Mouse (Mus musculus) layer of hippocampus, adult 9-11 months (tissue): ENCODE data around the gene Elp5.
A peak's percentile ranks its signal among the peaks of the same experiment; 100 is the strongest.
"Not testable (repeated sequence)": the region's sequence is repeated elsewhere in the genome, so short reads cannot be mapped to it uniquely, and the experiment has no call there.

ENCODE experiments used
- DNase-seq: peaks from one replicate; pipeline ENCODE4 v3.0.0; 2022

The Elp5 gene

GRCm38 (mm10) chr11:69955618-69956017 is 26.7 kb downstream of the Elp5 start:
- not testable (repeated sequence) for DNase-seq

GRCm38 (mm10) chr11:69953267-69953915 is 28.9 kb downstream of the Elp5 start:
- no peak for DNase-seq

- no peak for DNase-seq
Measured at GRCm38 (mm10) chr11:69952274-69952673, 30.0 kb downstream of the Elp5 start.

- no peak for DNase-seq
Measured at GRCm38 (mm10) chr11:69950807-69951459, 31.4 kb downstream of the Elp5 start.

GRCm38 (mm10) chr11:69948763-69949150 is 33.6 kb downstream of the Elp5 start:
- peak; percentile 76 for DNase-seq

- DNase-seq, result peak; percentile 74
Measured at GRCm38 (mm10) chr11:69948066-69948762, 34.1 kb downstream of the Elp5 start, which contains the start of gene Slc2a4. Gene Slc2a4, minus strand, starts transcription at chr11:69948188.

GRCm38 (mm10) chr11:69947337-69948065 is 34.8 kb downstream of the Elp5 start:
- DNase-seq, result no peak

- no peak for DNase-seq
Measured at GRCm38 (mm10) chr11:69945997-69946891, 36.1 kb downstream of the Elp5 start.

- no peak for DNase-seq
Measured at GRCm38 (mm10) chr11:69945216-69945615, 37.1 kb downstream of the Elp5 start.

- DNase-seq, result no peak
Measured at GRCm38 (mm10) chr11:69940962-69941361, 41.4 kb downstream of the Elp5 start.

- no peak for DNase-seq
Measured at GRCm38 (mm10) chr11:69939731-69940130, 42.6 kb downstream of the Elp5 start.

- no peak for DNase-seq
Measured at GRCm38 (mm10) chr11:69939181-69939580, 43.1 kb downstream of the Elp5 start.

- DNase-seq, result no peak
Measured at GRCm38 (mm10) chr11:69938401-69938979, 43.8 kb downstream of the Elp5 start.

- DNase-seq, result no peak
Measured at GRCm38 (mm10) chr11:69937834-69938233, 44.5 kb downstream of the Elp5 start.

- DNase-seq, result no peak
Measured at GRCm38 (mm10) chr11:69937385-69937784, 44.9 kb downstream of the Elp5 start.

- no peak for DNase-seq
Measured at GRCm38 (mm10) chr11:69936714-69937347, 45.5 kb downstream of the Elp5 start.

- no peak for DNase-seq
Measured at GRCm38 (mm10) chr11:69936156-69936555, 46.2 kb downstream of the Elp5 start.

- peak; percentile 85 for DNase-seq
Measured at GRCm38 (mm10) chr11:69935137-69935879, 47.0 kb downstream of the Elp5 start, which contains the start of gene Ybx2. Gene Ybx2, plus strand, starts transcription at chr11:69935796.

GRCm38 (mm10) chr11:69934681-69935080 is 47.6 kb downstream of the Elp5 start:
- no peak for DNase-seq

- peak; percentile 79 for DNase-seq
Measured at GRCm38 (mm10) chr11:69934169-69934568, 48.1 kb downstream of the Elp5 start.
